Mouse (Mus musculus): ENCODE measurements around the gene Sspo. TPM values are rescaled to one million over a fixed set of nuclear protein-coding genes. Genes with fewer than 3 reads are reported as not detected.

Sspo gene
- polyA plus RNA-seq, 1 experiment from 2014 or later: 0.61 TPM

GRCm38 (mm10) chr6:48416486-48416885 lies 31.5 kb upstream of the Sspo start:
- ATAC-seq (ENCODE audit: insufficient number of reproducible peaks, low FRiP score): no peak
- Histone ChIP-seq H3K4me1 (replicated peaks) (peaks cover 16% of the 10 kb centered on the region), H3K27me3 (replicated peaks) (no peaks in the 10 kb centered on the region), H3K9me3 (replicated peaks) (no peaks in the 10 kb centered on the region), H3K4me2 (no peak overlapping the region), H3K36me3 (peaks cover 76% of the 10 kb centered on the region), H3K9ac (no peak overlapping the region), H3K4me3 (no peak overlapping the region), H3K27ac (ENCODE audit: poor library complexity, severe bottlenecking) (no peak overlapping the region)
- WGBS: 85% methylated on average over 2 of the region's 2 CpGs

- no peak for ATAC-seq (ENCODE audit: insufficient number of reproducible peaks, low FRiP score)
- H3K4me2 ChIP-seq: no peak overlapping the region
- peaks cover 8% of the 10 kb centered on the region; the same call in 1 of the 2 replicates for H3K4me1 ChIP-seq (replicated peaks)
- no peak overlapping the region for H3K4me3 ChIP-seq
- 12% methylated on average over 2 of the region's 2 CpGs for WGBS
- peaks cover 34% of the 10 kb centered on the region for H3K36me3 ChIP-seq
- H3K9me3 ChIP-seq (replicated peaks): no peaks in the 10 kb centered on the region
- no peaks in the 10 kb centered on the region for H3K27me3 ChIP-seq (replicated peaks)
- no peak overlapping the region for H3K9ac ChIP-seq
- H3K27ac ChIP-seq (ENCODE audit: poor library complexity, severe bottlenecking): no peak overlapping the region
These were observed 27.4 kb upstream of the Sspo start for GRCm38 (mm10) chr6:48420647-48421046.

- no peaks in the 10 kb centered on the region for H3K27me3 ChIP-seq (replicated peaks)
- no peaks in the 10 kb centered on the region for H3K9me3 ChIP-seq (replicated peaks)
- peaks cover 8% of the 10 kb centered on the region; the same call in 1 of the 2 replicates for H3K4me1 ChIP-seq (replicated peaks)
- no peak overlapping the region for H3K4me3 ChIP-seq
- ATAC-seq (ENCODE audit: insufficient number of reproducible peaks, low FRiP score): no peak
- no peak overlapping the region for H3K4me2 ChIP-seq
- no peak overlapping the region for H3K9ac ChIP-seq
- no peak overlapping the region for H3K27ac ChIP-seq (ENCODE audit: poor library complexity, severe bottlenecking)
- peaks cover 7% of the 10 kb centered on the region for H3K36me3 ChIP-seq
- WGBS: 75% methylated on average over 3 of the region's 3 CpGs
These were observed 24.7 kb upstream of the Sspo start for GRCm38 (mm10) chr6:48423336-48423735.

GRCm38 (mm10) chr6:48424074-48424473 lies 24.0 kb upstream of the Sspo start:
- WGBS: 61% methylated on average over 5 of the region's 5 CpGs
- H3K4me2 ChIP-seq: no peak overlapping the region
- H3K9ac ChIP-seq: no peak overlapping the region
- H3K27me3 ChIP-seq (replicated peaks): no peaks in the 10 kb centered on the region
- peaks cover 8% of the 10 kb centered on the region; the same call in 1 of the 2 replicates for H3K4me1 ChIP-seq (replicated peaks)
- H3K4me3 ChIP-seq: no peak overlapping the region
- no peaks in the 10 kb centered on the region for H3K36me3 ChIP-seq
- ATAC-seq (ENCODE audit: insufficient number of reproducible peaks, low FRiP score): no peak
- no peaks in the 10 kb centered on the region for H3K9me3 ChIP-seq (replicated peaks)
- no peak overlapping the region for H3K27ac ChIP-seq (ENCODE audit: poor library complexity, severe bottlenecking)

- Histone ChIP-seq H3K4me1 (replicated peaks) (no peaks in the 10 kb centered on the region), H3K9ac (no peak overlapping the region), H3K27me3 (replicated peaks) (no peaks in the 10 kb centered on the region), H3K27ac (ENCODE audit: poor library complexity, severe bottlenecking) (no peak overlapping the region), H3K4me3 (no peak overlapping the region), H3K4me2 (no peak overlapping the region), H3K36me3 (no peaks in the 10 kb centered on the region), H3K9me3 (replicated peaks) (no peaks in the 10 kb centered on the region)
- WGBS: 67% methylated on average over 5 of the region's 5 CpGs
- ATAC-seq (ENCODE audit: insufficient number of reproducible peaks, low FRiP score): no peak
These were observed 21.1 kb upstream of the Sspo start for GRCm38 (mm10) chr6:48426956-48427355.

GRCm38 (mm10) chr6:48428769-48429557 lies 19.1 kb upstream of the Sspo start:
- H3K4me1 ChIP-seq (replicated peaks): peaks cover 10% of the 10 kb centered on the region
- no peaks in the 10 kb centered on the region for H3K36me3 ChIP-seq
- ATAC-seq (ENCODE audit: insufficient number of reproducible peaks, low FRiP score): no peak
- no peak overlapping the region for H3K4me3 ChIP-seq
- no peak overlapping the region for H3K27ac ChIP-seq (ENCODE audit: poor library complexity, severe bottlenecking)
- H3K9ac ChIP-seq: no peak overlapping the region
- no peak overlapping the region for H3K4me2 ChIP-seq
- 66% methylated on average over 4 of the region's 4 CpGs for WGBS
- no peaks in the 10 kb centered on the region for H3K27me3 ChIP-seq (replicated peaks)
- H3K9me3 ChIP-seq (replicated peaks): no peaks in the 10 kb centered on the region

GRCm38 (mm10) chr6:48430748-48431147 lies 17.3 kb upstream of the Sspo start:
- Histone ChIP-seq H3K4me3 (no peak overlapping the region), H3K4me2 (no peak overlapping the region), H3K9ac (no peak overlapping the region), H3K27ac (ENCODE audit: poor library complexity, severe bottlenecking) (no peak overlapping the region), H3K9me3 (replicated peaks) (no peaks in the 10 kb centered on the region), H3K27me3 (replicated peaks) (no peaks in the 10 kb centered on the region), H3K4me1 (replicated peaks) (peaks cover 20% of the 10 kb centered on the region), H3K36me3 (no peaks in the 10 kb centered on the region)
- 74% methylated on average over 5 of the region's 5 CpGs for WGBS
- no peak for ATAC-seq (ENCODE audit: insufficient number of reproducible peaks, low FRiP score)

GRCm38 (mm10) chr6:48432893-48433816 lies 14.9 kb upstream of the Sspo start:
- no peak overlapping the region for H3K9ac ChIP-seq
- no peak overlapping the region for H3K27ac ChIP-seq (ENCODE audit: poor library complexity, severe bottlenecking)
- peaks cover 15% of the 10 kb centered on the region for H3K36me3 ChIP-seq
- H3K4me2 ChIP-seq: no peak overlapping the region
- H3K27me3 ChIP-seq (replicated peaks): peaks cover 13% of the 10 kb centered on the region
- H3K4me1 ChIP-seq (replicated peaks): peaks cover 37% of the 10 kb centered on the region
- H3K4me3 ChIP-seq: no peak overlapping the region
- no peaks in the 10 kb centered on the region for H3K9me3 ChIP-seq (replicated peaks)
- ATAC-seq (ENCODE audit: insufficient number of reproducible peaks, low FRiP score): no peak
- 51% methylated on average over 12 of the region's 12 CpGs for WGBS

GRCm38 (mm10) chr6:48434651-48435050 lies 13.4 kb upstream of the Sspo start:
- Histone ChIP-seq H3K4me1 (replicated peaks) (peaks cover 52% of the 10 kb centered on the region), H3K27me3 (replicated peaks) (peaks cover 28% of the 10 kb centered on the region), H3K9ac (no peak overlapping the region), H3K9me3 (replicated peaks) (no peaks in the 10 kb centered on the region), H3K4me2 (no peak overlapping the region), H3K27ac (ENCODE audit: poor library complexity, severe bottlenecking) (no peak overlapping the region), H3K4me3 (no peak overlapping the region), H3K36me3 (peaks cover 30% of the 10 kb centered on the region)
- WGBS: 61% methylated on average over 6 of the region's 6 CpGs
- ATAC-seq (ENCODE audit: insufficient number of reproducible peaks, low FRiP score): no peak

- Histone ChIP-seq H3K9me3 (replicated peaks) (no peaks in the 10 kb centered on the region), H3K27ac (ENCODE audit: poor library complexity, severe bottlenecking) (no peak overlapping the region), H3K4me2 (no peak overlapping the region), H3K36me3 (peaks cover 34% of the 10 kb centered on the region), H3K4me3 (no peak overlapping the region), H3K9ac (no peak overlapping the region), H3K27me3 (replicated peaks) (peaks cover 31% of the 10 kb centered on the region), H3K4me1 (replicated peaks) (peaks cover 57% of the 10 kb centered on the region)
- ATAC-seq (ENCODE audit: insufficient number of reproducible peaks, low FRiP score): no peak
- 61% methylated on average over 5 of the region's 5 CpGs for WGBS
These were observed 12.9 kb upstream of the Sspo start for GRCm38 (mm10) chr6:48435111-48435510.

GRCm38 (mm10) chr6:48435706-48436349 lies 12.2 kb upstream of the Sspo start:
- no peak overlapping the region for H3K4me2 ChIP-seq
- H3K9me3 ChIP-seq (replicated peaks): no peaks in the 10 kb centered on the region
- 80% methylated on average over 5 of the region's 5 CpGs for WGBS
- H3K27me3 ChIP-seq (replicated peaks): peaks cover 31% of the 10 kb centered on the region
- peaks cover 64% of the 10 kb centered on the region for H3K4me1 ChIP-seq (replicated peaks)
- H3K9ac ChIP-seq: no peak overlapping the region
- H3K36me3 ChIP-seq: peaks cover 36% of the 10 kb centered on the region
- no peak overlapping the region for H3K4me3 ChIP-seq
- no peak overlapping the region for H3K27ac ChIP-seq (ENCODE audit: poor library complexity, severe bottlenecking)
- no peak for ATAC-seq (ENCODE audit: insufficient number of reproducible peaks, low FRiP score)
